Mouse (Mus musculus): ENCODE measurements around the gene Cox20. TPM values are rescaled to one million over a fixed set of nuclear protein-coding genes. Genes with fewer than 3 reads are reported as not detected.

Gene Cox20
- polyA plus RNA-seq, 1 experiment from 2014 or later, result 77.3 TPM

- WGBS, result 96% methylated on average over 2 of the region's 2 CpGs
- H3K36me3 ChIP-seq (replicated peaks), result no peaks in the 10 kb centered on the region
- DNase-seq (ENCODE audit: extremely low spot score, low spot score), result no peak
- H3K27me3 ChIP-seq (ENCODE audit: poor library complexity, severe bottlenecking), result no peaks in the 10 kb centered on the region
- H3K4me1 ChIP-seq, result no peaks in the 10 kb centered on the region
- H3K27ac ChIP-seq, result no peak overlapping the region
- H3K9me3 ChIP-seq, result no peaks in the 10 kb centered on the region
- H3K4me3 ChIP-seq, result no peak overlapping the region
These were observed 9.4 kb upstream of the Cox20 start for GRCm38 (mm10) chr1:178309487-178309886.

- 93% methylated on average over 1 of the region's 1 CpGs for WGBS
- DNase-seq (ENCODE audit: extremely low spot score, low spot score), result no peak
These were observed 8.8 kb upstream of the Cox20 start for GRCm38 (mm10) chr1:178310128-178310527.

GRCm38 (mm10) chr1:178313039-178313597, 5.8 kb upstream of the Cox20 start:
- 98% methylated on average over 1 of the region's 1 CpGs for WGBS
- no peak overlapping the region for H3K4me3 ChIP-seq
- no peaks in the 10 kb centered on the region for H3K27me3 ChIP-seq (ENCODE audit: poor library complexity, severe bottlenecking)
- no peak overlapping the region for H3K27ac ChIP-seq
- no peaks in the 10 kb centered on the region for H3K36me3 ChIP-seq (replicated peaks)
- H3K9me3 ChIP-seq, result no peaks in the 10 kb centered on the region
- no peak for DNase-seq (ENCODE audit: extremely low spot score, low spot score)
- peaks cover 16% of the 10 kb centered on the region for H3K4me1 ChIP-seq

More at GRCm38 (mm10) chr1:178310128-178310527, 8.8 kb upstream of the Cox20 start:
- Histone ChIP-seq H3K4me3 (no peak overlapping the region), H3K9me3 (no peaks in the 10 kb centered on the region), H3K27ac (no peak overlapping the region), H3K27me3 (ENCODE audit: poor library complexity, severe bottlenecking) (no peaks in the 10 kb centered on the region), H3K4me1 (no peaks in the 10 kb centered on the region), H3K36me3 (replicated peaks) (no peaks in the 10 kb centered on the region)

- Histone ChIP-seq H3K27me3 (ENCODE audit: poor library complexity, severe bottlenecking) (no peaks in the 10 kb centered on the region), H3K9me3 (no peaks in the 10 kb centered on the region), H3K4me1 (peaks cover 16% of the 10 kb centered on the region), H3K4me3 (no peak overlapping the region), H3K36me3 (replicated peaks) (no peaks in the 10 kb centered on the region), H3K27ac (no peak overlapping the region)
- WGBS, result 96% methylated on average over 2 of the region's 2 CpGs
- no peak for DNase-seq (ENCODE audit: extremely low spot score, low spot score)
These were observed 4.7 kb upstream of the Cox20 start for GRCm38 (mm10) chr1:178314236-178314635.

- no peaks in the 10 kb centered on the region for H3K9me3 ChIP-seq
- peaks cover 41% of the 10 kb centered on the region for H3K4me1 ChIP-seq
- H3K27ac ChIP-seq, result peak overlapping the region; percentile 95
- peaks cover 21% of the 10 kb centered on the region for H3K36me3 ChIP-seq (replicated peaks)
- WGBS, result 64% methylated on average over 10 of the region's 10 CpGs
- H3K4me3 ChIP-seq, result peak overlapping the region; percentile 66
- H3K27me3 ChIP-seq (ENCODE audit: poor library complexity, severe bottlenecking), result no peaks in the 10 kb centered on the region
- no peak for DNase-seq (ENCODE audit: extremely low spot score, low spot score)
These were observed 1.5 kb upstream of the Cox20 start for GRCm38 (mm10) chr1:178317275-178318001.

GRCm38 (mm10) chr1:178318002-178318388, 935 bp upstream of the Cox20 start:
- peaks cover 27% of the 10 kb centered on the region for H3K36me3 ChIP-seq (replicated peaks)
- H3K27me3 ChIP-seq (ENCODE audit: poor library complexity, severe bottlenecking), result no peaks in the 10 kb centered on the region
- peaks cover 45% of the 10 kb centered on the region for H3K4me1 ChIP-seq
- peak overlapping the region; percentile 95 for H3K27ac ChIP-seq
- no peaks in the 10 kb centered on the region for H3K9me3 ChIP-seq
- WGBS, result 1% methylated on average over 17 of the region's 17 CpGs
- DNase-seq (ENCODE audit: extremely low spot score, low spot score), result peak; percentile 87
- H3K4me3 ChIP-seq, result peak overlapping the region; percentile 66

- peak overlapping the region; percentile 66 for H3K4me3 ChIP-seq
- WGBS, result 2% methylated on average over 12 of the region's 12 CpGs
- peaks cover 48% of the 10 kb centered on the region for H3K4me1 ChIP-seq
- no peak for DNase-seq (ENCODE audit: extremely low spot score, low spot score)
- H3K36me3 ChIP-seq (replicated peaks), result peaks cover 41% of the 10 kb centered on the region
- peak overlapping the region; percentile 95 for H3K27ac ChIP-seq
- H3K27me3 ChIP-seq (ENCODE audit: poor library complexity, severe bottlenecking), result no peaks in the 10 kb centered on the region
- H3K9me3 ChIP-seq, result no peaks in the 10 kb centered on the region
These were observed 536 bp downstream of the Cox20 start for GRCm38 (mm10) chr1:178319295-178320037.

GRCm38 (mm10) chr1:178320038-178320722, 1.2 kb downstream of the Cox20 start:
- peaks cover 48% of the 10 kb centered on the region for H3K36me3 ChIP-seq (replicated peaks)
- H3K27me3 ChIP-seq (ENCODE audit: poor library complexity, severe bottlenecking), result no peaks in the 10 kb centered on the region
- H3K4me1 ChIP-seq, result peaks cover 48% of the 10 kb centered on the region
- H3K9me3 ChIP-seq, result no peaks in the 10 kb centered on the region
- peak; percentile 31 for DNase-seq (ENCODE audit: extremely low spot score, low spot score)
- 34% methylated on average over 8 of the region's 8 CpGs for WGBS
- peak overlapping the region; percentile 95 for H3K27ac ChIP-seq
- peak overlapping the region; percentile 66 for H3K4me3 ChIP-seq

GRCm38 (mm10) chr1:178320723-178321590, 2.0 kb downstream of the Cox20 start:
- Histone ChIP-seq H3K9me3 (no peaks in the 10 kb centered on the region), H3K36me3 (replicated peaks) (peaks cover 56% of the 10 kb centered on the region), H3K4me3 (peak overlapping the region; percentile 66), H3K27ac (peak overlapping the region; percentile 95), H3K4me1 (peaks cover 48% of the 10 kb centered on the region), H3K27me3 (ENCODE audit: poor library complexity, severe bottlenecking) (no peaks in the 10 kb centered on the region)
- DNase-seq (ENCODE audit: extremely low spot score, low spot score), result no peak
- 58% methylated on average over 5 of the region's 5 CpGs for WGBS

GRCm38 (mm10) chr1:178321730-178322357, 2.9 kb downstream of the Cox20 start:
- H3K27ac ChIP-seq, result no peak overlapping the region
- no peaks in the 10 kb centered on the region for H3K9me3 ChIP-seq
- peaks cover 65% of the 10 kb centered on the region for H3K36me3 ChIP-seq (replicated peaks)
- no peak for DNase-seq (ENCODE audit: extremely low spot score, low spot score)
- H3K4me1 ChIP-seq, result peaks cover 44% of the 10 kb centered on the region
- H3K4me3 ChIP-seq, result peak overlapping the region; percentile 66; the same call in 1 of the 2 replicates
- no peaks in the 10 kb centered on the region for H3K27me3 ChIP-seq (ENCODE audit: poor library complexity, severe bottlenecking)
- 82% methylated on average over 4 of the region's 4 CpGs for WGBS

- Histone ChIP-seq H3K4me1 (peaks cover 32% of the 10 kb centered on the region), H3K27me3 (ENCODE audit: poor library complexity, severe bottlenecking) (no peaks in the 10 kb centered on the region), H3K36me3 (replicated peaks) (peaks cover 79% of the 10 kb centered on the region), H3K27ac (no peak overlapping the region), H3K4me3 (no peak overlapping the region), H3K9me3 (no peaks in the 10 kb centered on the region)
- 92% methylated on average over 1 of the region's 1 CpGs for WGBS
- no peak for DNase-seq (ENCODE audit: extremely low spot score, low spot score)
These were observed 4.3 kb downstream of the Cox20 start for GRCm38 (mm10) chr1:178323235-178323634.

Measured in forebrain, embryonic 10.5 days (tissue).